Comparison of ENCODE assay signal across 13 mouse cellular contexts in the genomic region with DNA sequence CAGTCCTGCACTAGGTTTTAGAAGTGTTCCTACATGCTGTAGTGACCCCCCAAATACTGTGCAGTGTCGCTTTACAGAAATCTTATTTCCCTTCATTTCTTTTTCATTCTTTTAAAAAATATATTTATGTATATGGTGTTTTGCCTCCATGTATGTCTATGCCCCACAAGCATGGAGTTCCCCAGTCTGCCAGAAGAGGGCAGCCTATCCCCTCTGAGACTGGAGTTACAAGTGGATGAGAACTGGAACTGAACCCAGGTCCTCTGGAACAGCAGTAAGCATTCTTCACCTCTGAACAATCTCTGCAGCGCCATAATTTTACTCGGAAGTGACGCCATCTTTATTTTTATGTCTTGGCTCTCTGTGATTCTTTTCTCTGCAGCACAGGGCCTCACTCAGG. TPM values are rescaled to one million over a fixed set of nuclear protein-coding genes. Genes with fewer than 3 reads are reported as not detected.
DNase-seq lines count a peak whose midpoint lies in the region; ATAC-seq and TF ChIP-seq lines count a peak whose summit lies in the region.
"Had no signal": no experiment of that assay in that cellular context is flagged by ENCODE, and none has a peak within 500 bp of the region (broad histone marks: within the 10 kb centered on the region; RNA-seq: fewer than 3 reads in every experiment).

No protein-coding gene starts in this region.

- no peak overlapping the region for H3K9ac ChIP-seq in liver, embryonic 14.5 days (replicated peaks)
- no peak overlapping the region for H3K9ac ChIP-seq in liver, embryonic 11.5 days (ENCODE audit: low read depth, low read length)
- H3K9ac ChIP-seq: hindbrain, embryonic 15.5 days; liver, embryonic 13.5 days; stomach, embryonic 15.5 days had no signal

- no peaks in the 10 kb centered on the region for H3K9me3 ChIP-seq in liver, embryonic 14.5 days (ENCODE audit: control insufficient read depth, low read length)
- no peaks in the 10 kb centered on the region for H3K9me3 ChIP-seq in liver, embryonic 11.5 days (ENCODE audit: control insufficient read depth, low read length)
- H3K9me3 ChIP-seq: hindbrain, embryonic 15.5 days; liver, embryonic 13.5 days; stomach, embryonic 15.5 days had no signal

- no peaks in the 10 kb centered on the region for H3K36me3 ChIP-seq in liver, embryonic 14.5 days (replicated peaks; ENCODE audit: control insufficient read depth, insufficient read depth, low read depth)
- H3K36me3 ChIP-seq in liver, embryonic 11.5 days (ENCODE audit: control insufficient read depth, insufficient read depth, low read length) = peaks cover 5% of the 10 kb centered on the region; the same call in 1 of the 2 replicates

- H3K27ac ChIP-seq in liver, embryonic 14.5 days = no peak overlapping the region
- no peak overlapping the region for H3K27ac ChIP-seq in liver, embryonic 11.5 days (ENCODE audit: low read depth, low read length)
- H3K27ac ChIP-seq: hindbrain, embryonic 15.5 days; liver, embryonic 13.5 days; stomach, embryonic 15.5 days had no signal

- H3K27me3 ChIP-seq in liver, embryonic 14.5 days (ENCODE audit: control insufficient read depth, insufficient read depth, low read length) = no peaks in the 10 kb centered on the region
- no peaks in the 10 kb centered on the region for H3K27me3 ChIP-seq in liver, embryonic 11.5 days (replicated peaks; ENCODE audit: control insufficient read depth, insufficient read depth, low read length)
- H3K27me3 ChIP-seq: liver, embryonic 13.5 days; stomach, embryonic 15.5 days had no signal

- no peak for ATAC-seq in liver, embryonic 14.5 days (ENCODE audit: insufficient read depth)
- no peak for ATAC-seq in liver, embryonic 11.5 days (replicated peaks; ENCODE audit: low FRiP score)

- 67% methylated on average over 4 of the region's 4 CpGs for WGBS in liver, embryonic 14.5 days (ENCODE audit: insufficient replicate concordance)
- 68% methylated on average over 4 of the region's 4 CpGs for WGBS in liver, embryonic 11.5 days

- TF ChIP-seq CTCF in liver, embryonic 14.5 days (IDR thresholded peaks at IDR 0.05; ENCODE audit: low read depth) = peak; percentile 52

- H3K4me1 ChIP-seq in liver, embryonic 14.5 days (replicated peaks; ENCODE audit: control insufficient read depth in 2 of 2, insufficient read depth in 2 of 2, low read length in 1 of 2) = no peaks in the 10 kb centered on the region; a peak in 2 of 4 replicates
- no peaks in the 10 kb centered on the region for H3K4me1 ChIP-seq in liver, embryonic 11.5 days (replicated peaks; ENCODE audit: control insufficient read depth, insufficient read depth, low read length)
- H3K4me1 ChIP-seq: hindbrain, embryonic 15.5 days; stomach, embryonic 15.5 days had no signal

- H3K4me2 ChIP-seq in liver, embryonic 14.5 days (ENCODE audit: low read depth) = no peak overlapping the region
- no peak overlapping the region for H3K4me2 ChIP-seq in liver, embryonic 11.5 days
- H3K4me2 ChIP-seq: liver, embryonic 13.5 days; stomach, embryonic 15.5 days had no signal

- H3K4me3 ChIP-seq in liver, embryonic 14.5 days (ENCODE audit: insufficient read depth in 1 of 2, low read depth in 2 of 2, low read length in 2 of 2) = no peak overlapping the region
- H3K4me3 ChIP-seq in liver, embryonic 11.5 days (ENCODE audit: low read depth, low read length) = no peak overlapping the region
- H3K4me3 ChIP-seq: hindbrain, embryonic 15.5 days; liver, embryonic 13.5 days; stomach, embryonic 15.5 days had no signal

- TF ChIP-seq EP300 in liver, embryonic 14.5 days (IDR thresholded peaks at IDR 0.05; ENCODE audit: low read depth) = no peak

- DNase-seq in cerebellum, postnatal 14 days = peak; percentile 12 to 24
- no peak for DNase-seq in cerebellum, postnatal 4 days (ENCODE audit: low spot score in 2 of 2)
- DNase-seq in liver, embryonic 14.5 days (ENCODE audit: low read depth in 3 of 3, low spot score in 3 of 3) = no peak
- no peak for DNase-seq in liver, embryonic 11.5 days (ENCODE audit: low spot score)
- DNase-seq in 3T3-L1 (ENCODE audit: low read depth, low spot score) (peak; percentile 24), R1 (ENCODE audit: low read depth, low spot score) (peak; percentile 83)
- DNase-seq in right cerebral cortex, postnatal 10 days (ENCODE audit: low spot score in 2 of 2) = no peak
- DNase-seq in right cerebral cortex, postnatal 25 days = no peak
- DNase-seq: adrenal gland, adult 2 months; cerebellum, adult 9-11 months; liver, embryonic 13.5 days had no signal

RNA-seq across cellular contexts. Expression of a gene that starts 13.6 kb away (rescaled TPM):
- polyA plus RNA-seq in liver, embryonic 14.5 days (2012; rRNA removed) = 829 and 1,098 TPM in 2 replicates
- polyA plus RNA-seq in liver, embryonic 14.5 days (2014; fragmentation: Nextera tagmentation; extraction: Ambion mirVana) = 1,411 and 1,430 TPM in 2 replicates
- polyA plus RNA-seq in liver, embryonic 11.5 days (2014; fragmentation: Nextera tagmentation; extraction: Ambion mirVana) = 2,164 and 2,343 TPM in 2 replicates

RNA-seq across cellular contexts. Expression of a gene that starts 13.8 kb away (rescaled TPM):
- polyA plus RNA-seq in liver, embryonic 14.5 days (2012; rRNA removed) = 17.4 and 18.7 TPM in 2 replicates
- 15.2 and 18.4 TPM in 2 replicates for polyA plus RNA-seq in liver, embryonic 14.5 days (2014; fragmentation: Nextera tagmentation; extraction: Ambion mirVana)
- 47.2 and 49.1 TPM in 2 replicates for polyA plus RNA-seq in liver, embryonic 11.5 days (2014; fragmentation: Nextera tagmentation; extraction: Ambion mirVana)

RNA-seq across cellular contexts. Expression of a gene that starts 18.1 kb away (rescaled TPM):
- 1.1 and 1.3 TPM in 2 replicates for polyA plus RNA-seq in liver, embryonic 14.5 days (2012; rRNA removed)
- 1.1 and 1.8 TPM in 2 replicates for polyA plus RNA-seq in liver, embryonic 14.5 days (2014; fragmentation: Nextera tagmentation; extraction: Ambion mirVana)
- polyA plus RNA-seq in liver, embryonic 11.5 days (2014; fragmentation: Nextera tagmentation; extraction: Ambion mirVana) = 2.9 and 3.5 TPM in 2 replicates

RNA-seq across cellular contexts. Expression of a gene that starts 28.9 kb away (rescaled TPM):
- 17.3 and 18.9 TPM in 2 replicates for polyA plus RNA-seq in liver, embryonic 14.5 days (2012; rRNA removed)
- 8.0 and 11.6 TPM in 2 replicates for polyA plus RNA-seq in liver, embryonic 14.5 days (2014; fragmentation: Nextera tagmentation; extraction: Ambion mirVana)
- polyA plus RNA-seq in liver, embryonic 11.5 days (2014; fragmentation: Nextera tagmentation; extraction: Ambion mirVana) = 62.6 and 67.0 TPM in 2 replicates

RNA-seq across cellular contexts. Expression of a gene that starts 29.3 kb away (rescaled TPM):
- 36.8 and 62.4 TPM in 2 replicates for polyA plus RNA-seq in liver, embryonic 14.5 days (2012; rRNA removed)
- 103 TPM in 2 replicates for polyA plus RNA-seq in liver, embryonic 14.5 days (2014; fragmentation: Nextera tagmentation; extraction: Ambion mirVana)
- 266 and 286 TPM in 2 replicates for polyA plus RNA-seq in liver, embryonic 11.5 days (2014; fragmentation: Nextera tagmentation; extraction: Ambion mirVana)

Comparison
In these comparisons a context has a peak if more than half of its experiments do, and no peak if none do; other contexts are left out.
1. DNase-seq: peak in cerebellum, postnatal 14 days (2 of 2), 3T3-L1 (single experiment) and R1 (single experiment); none in cerebellum, postnatal 4 days (0 of 2), liver, embryonic 14.5 days (0 of 3), liver, embryonic 11.5 days (single experiment), right cerebral cortex, postnatal 10 days (0 of 2) and right cerebral cortex, postnatal 25 days (single experiment).